Mouse (Mus musculus): ENCODE data around the gene Gm20388. TPM values are rescaled to one million over a fixed set of nuclear protein-coding genes. Genes with fewer than 3 reads are reported as not detected.

Gene Gm20388
- polyA plus RNA-seq, 1 experiment from 2014 or later = not detected

DNA sequence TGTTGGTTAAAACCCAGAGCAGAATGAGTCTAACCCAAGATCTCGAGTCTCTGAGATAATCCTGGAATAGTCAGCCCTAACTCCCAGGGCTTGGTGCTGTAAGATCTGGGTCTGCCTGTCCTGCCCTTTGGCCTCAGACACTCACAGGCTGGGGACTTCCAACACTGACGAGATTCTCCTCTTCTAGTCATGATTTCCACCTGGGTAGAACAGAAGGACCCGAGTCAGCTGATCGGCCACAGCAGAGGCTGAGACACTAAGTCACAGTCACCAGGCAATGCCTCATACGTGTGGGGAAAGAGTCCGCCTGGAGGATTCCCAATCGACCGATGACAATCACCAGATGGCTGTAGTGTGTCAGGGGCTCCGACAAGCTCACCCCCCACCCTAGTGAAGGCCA, 3785.5 kb downstream of the Gm20388 start:
- no peak for ATAC-seq
- no peak overlapping the region for H3K4me3 ChIP-seq

DNA sequence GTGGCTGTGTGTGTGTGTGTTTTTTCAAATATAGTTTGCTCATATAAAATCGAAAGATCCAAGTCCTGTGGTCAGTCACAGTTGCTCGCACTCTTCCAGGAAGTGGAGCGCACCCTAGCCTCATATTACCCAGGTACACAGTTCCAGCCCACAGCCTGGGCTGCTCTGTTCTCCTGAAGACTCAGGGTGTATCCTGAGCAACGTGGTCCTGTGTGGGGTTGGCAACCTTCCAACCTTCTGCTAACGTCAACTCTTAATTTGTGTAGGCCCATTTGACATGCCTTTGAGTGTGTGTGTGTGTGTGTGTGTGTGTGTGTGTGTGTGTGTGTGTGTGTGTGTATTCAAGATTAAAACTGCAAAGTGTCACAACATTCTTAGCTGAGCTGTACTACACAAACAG, 3786.7 kb downstream of the Gm20388 start:
- no peak overlapping the region for H3K4me3 ChIP-seq
- no peak overlapping the region for H3K4me2 ChIP-seq
- ATAC-seq = no peak
- H3K36me3 ChIP-seq = no peaks in the 10 kb centered on the region
- H3K4me1 ChIP-seq = peaks cover 4% of the 10 kb centered on the region
- WGBS (ENCODE audit: insufficient replicate concordance) = 56% methylated on average over 5 of the region's 5 CpGs
- H3K27me3 ChIP-seq (replicated peaks) = peaks cover 39% of the 10 kb centered on the region
- H3K9me3 ChIP-seq (replicated peaks) = no peaks in the 10 kb centered on the region
- H3K27ac ChIP-seq = no peak overlapping the region
- H3K9ac ChIP-seq = no peak overlapping the region

More for the DNA sequence above, 3785.5 kb downstream of the Gm20388 start:
- WGBS (ENCODE audit: insufficient replicate concordance) = 46% methylated on average over 9 of the region's 9 CpGs
- H3K36me3 ChIP-seq = no peaks in the 10 kb centered on the region
- no peak overlapping the region for H3K9ac ChIP-seq
- peaks cover 45% of the 10 kb centered on the region for H3K27me3 ChIP-seq (replicated peaks)
- H3K4me2 ChIP-seq = no peak overlapping the region
- H3K9me3 ChIP-seq (replicated peaks) = no peaks in the 10 kb centered on the region
- H3K27ac ChIP-seq = no peak overlapping the region
- H3K4me1 ChIP-seq = no peaks in the 10 kb centered on the region

- Histone ChIP-seq H3K9me3 (replicated peaks) (no peaks in the 10 kb centered on the region), H3K27me3 (replicated peaks) (peaks cover 27% of the 10 kb centered on the region), H3K4me1 (peaks cover 6% of the 10 kb centered on the region), H3K4me2 (no peak overlapping the region), H3K4me3 (no peak overlapping the region), H3K9ac (no peak overlapping the region), H3K36me3 (no peaks in the 10 kb centered on the region), H3K27ac (no peak overlapping the region)
- ATAC-seq = no peak
- WGBS (ENCODE audit: insufficient replicate concordance) = 70% methylated on average over 12 of the region's 12 CpGs
Observed at GRCm38 (mm10) chr8:123700399-123701070, 3789.9 kb downstream of the Gm20388 start.

GRCm38 (mm10) chr8:123701952-123702587, 3791.4 kb downstream of the Gm20388 start:
- 53% methylated on average over 15 of the region's 15 CpGs for WGBS (ENCODE audit: insufficient replicate concordance)
- no peaks in the 10 kb centered on the region for H3K36me3 ChIP-seq
- no peak overlapping the region for H3K4me2 ChIP-seq
- peaks cover 6% of the 10 kb centered on the region for H3K4me1 ChIP-seq
- H3K9me3 ChIP-seq (replicated peaks) = no peaks in the 10 kb centered on the region
- no peak overlapping the region; the same call in 1 of the 2 replicates for H3K9ac ChIP-seq
- H3K4me3 ChIP-seq = no peak overlapping the region
- no peak overlapping the region for H3K27ac ChIP-seq
- peak; percentile 57 for ATAC-seq
- peaks cover 24% of the 10 kb centered on the region for H3K27me3 ChIP-seq (replicated peaks)

DNA sequence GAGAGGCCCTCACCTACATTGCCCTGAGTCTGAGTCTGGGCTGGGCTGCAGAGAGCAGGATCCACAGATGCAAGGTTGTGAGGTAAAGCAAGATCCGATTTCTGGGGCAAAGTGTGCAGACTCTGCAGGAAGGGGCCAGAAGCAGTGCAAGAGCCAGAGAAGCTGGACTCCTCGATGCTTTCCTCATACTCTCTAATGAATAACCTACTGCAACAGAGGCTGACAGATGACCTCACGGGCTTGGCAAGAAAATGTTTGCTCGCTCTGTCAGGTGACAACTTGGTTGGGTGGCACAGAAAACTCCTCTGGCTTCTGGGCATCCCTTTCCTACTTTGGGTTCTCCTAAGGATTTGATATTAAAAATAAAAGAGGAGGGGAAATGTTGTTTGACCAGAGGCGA, 3794.7 kb downstream of the Gm20388 start:
- ATAC-seq = no peak
- Histone ChIP-seq H3K27ac (no peak overlapping the region), H3K4me2 (no peak overlapping the region), H3K4me3 (no peak overlapping the region), H3K36me3 (no peaks in the 10 kb centered on the region), H3K4me1 (peaks cover 10% of the 10 kb centered on the region), H3K9ac (no peak overlapping the region), H3K9me3 (replicated peaks) (no peaks in the 10 kb centered on the region), H3K27me3 (replicated peaks) (peaks cover 14% of the 10 kb centered on the region)
- WGBS (ENCODE audit: insufficient replicate concordance) = 60% methylated on average over 5 of the region's 5 CpGs

DNA sequence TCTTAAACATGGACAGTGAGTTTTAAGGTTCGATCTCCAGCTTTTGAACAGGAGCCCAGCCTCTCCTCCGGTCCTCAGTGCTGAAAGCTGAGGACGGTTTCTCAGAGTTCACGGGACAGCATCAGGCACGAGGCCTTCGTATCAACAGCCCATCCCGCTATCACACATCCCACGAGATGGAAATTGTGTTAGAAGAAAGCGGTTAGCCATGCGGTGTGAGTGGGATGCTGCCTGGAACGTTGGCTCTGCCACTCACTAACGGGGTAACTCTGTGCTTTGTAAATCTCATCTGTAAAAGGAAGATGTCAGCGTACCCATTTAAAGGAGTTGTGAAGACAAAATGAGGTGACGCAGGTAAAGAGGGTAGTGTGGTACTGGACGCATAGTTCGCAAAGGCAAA, 3796.5 kb downstream of the Gm20388 start:
- no peak overlapping the region for H3K4me2 ChIP-seq
- H3K9ac ChIP-seq = no peak overlapping the region
- H3K4me3 ChIP-seq = no peak overlapping the region
- ATAC-seq = no peak
- no peaks in the 10 kb centered on the region for H3K9me3 ChIP-seq (replicated peaks)
- H3K36me3 ChIP-seq = no peaks in the 10 kb centered on the region
- peaks cover 15% of the 10 kb centered on the region for H3K27me3 ChIP-seq (replicated peaks)
- no peak overlapping the region for H3K27ac ChIP-seq
- peaks cover 7% of the 10 kb centered on the region for H3K4me1 ChIP-seq
- WGBS (ENCODE audit: insufficient replicate concordance) = 77% methylated on average over 16 of the region's 16 CpGs

- H3K27ac ChIP-seq = no peak overlapping the region
- H3K4me2 ChIP-seq = no peak overlapping the region
- no peak overlapping the region for H3K4me3 ChIP-seq
- H3K9ac ChIP-seq = no peak overlapping the region
- H3K36me3 ChIP-seq = no peaks in the 10 kb centered on the region
- H3K4me1 ChIP-seq = peaks cover 3% of the 10 kb centered on the region; the same call in 1 of the 2 replicates
- no peaks in the 10 kb centered on the region for H3K9me3 ChIP-seq (replicated peaks)
- 58% methylated on average over 8 of the region's 8 CpGs for WGBS (ENCODE audit: insufficient replicate concordance)
- no peak for ATAC-seq
- peaks cover 15% of the 10 kb centered on the region for H3K27me3 ChIP-seq (replicated peaks)
Observed at GRCm38 (mm10) chr8:123708729-123709128, 3798.1 kb downstream of the Gm20388 start.

- 67% methylated on average over 5 of the region's 5 CpGs for WGBS (ENCODE audit: insufficient replicate concordance)
- H3K9ac ChIP-seq = no peak overlapping the region
- H3K9me3 ChIP-seq (replicated peaks) = no peaks in the 10 kb centered on the region
- peaks cover 3% of the 10 kb centered on the region; the same call in 1 of the 2 replicates for H3K4me1 ChIP-seq
- H3K4me2 ChIP-seq = no peak overlapping the region
- ATAC-seq = no peak
- H3K4me3 ChIP-seq = no peak overlapping the region
- H3K36me3 ChIP-seq = no peaks in the 10 kb centered on the region
- H3K27me3 ChIP-seq (replicated peaks) = peaks cover 21% of the 10 kb centered on the region
- no peak overlapping the region for H3K27ac ChIP-seq
Observed at GRCm38 (mm10) chr8:123710335-123710734, 3799.7 kb downstream of the Gm20388 start.

- Histone ChIP-seq H3K9ac (no peak overlapping the region), H3K4me2 (no peak overlapping the region), H3K27ac (no peak overlapping the region), H3K9me3 (replicated peaks) (no peaks in the 10 kb centered on the region), H3K27me3 (replicated peaks) (peaks cover 28% of the 10 kb centered on the region; the same call in 1 of the 2 replicates), H3K4me1 (peaks cover 34% of the 10 kb centered on the region), H3K36me3 (no peaks in the 10 kb centered on the region), H3K4me3 (no peak overlapping the region)
- WGBS (ENCODE audit: insufficient replicate concordance) = 86% methylated on average over 5 of the region's 5 CpGs
- ATAC-seq = no peak
Observed at GRCm38 (mm10) chr8:123714451-123714850, 3803.8 kb downstream of the Gm20388 start.

DNA sequence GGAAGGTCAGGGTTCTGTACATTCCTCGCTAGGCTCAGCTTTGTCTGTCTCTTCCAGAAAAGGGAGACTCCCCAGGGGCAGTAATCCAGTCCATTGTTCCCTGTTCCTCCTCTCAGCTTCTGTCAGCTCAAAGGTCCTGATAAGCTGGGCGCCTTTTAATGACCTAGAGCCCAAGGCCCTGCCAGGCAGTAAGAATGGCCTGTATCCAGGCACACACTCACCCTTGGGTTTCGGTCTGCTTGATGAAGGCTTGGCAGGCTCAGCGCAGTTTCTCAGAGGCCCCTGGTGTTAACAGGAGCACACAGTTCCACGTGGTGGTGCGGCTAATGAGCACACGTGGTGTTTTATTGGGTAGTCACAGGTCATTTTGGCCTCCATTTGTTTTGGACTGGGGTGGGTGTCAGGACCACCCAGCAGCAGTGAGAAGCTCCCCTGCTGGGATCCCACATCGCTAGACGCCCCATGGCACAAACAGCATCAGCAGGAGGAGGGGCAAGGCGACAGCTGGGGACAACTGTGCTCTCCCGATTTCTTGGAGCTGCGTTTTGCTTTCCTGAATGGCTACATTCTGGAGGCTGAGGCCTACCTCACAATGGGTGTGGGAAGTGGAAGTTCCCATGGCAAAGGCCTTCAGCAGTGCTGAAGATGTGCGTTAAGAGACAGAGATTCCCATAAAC, 3805.4 kb downstream of the Gm20388 start:
- no peak overlapping the region for H3K27ac ChIP-seq
- no peak overlapping the region for H3K4me2 ChIP-seq
- peaks cover 47% of the 10 kb centered on the region for H3K4me1 ChIP-seq
- peaks cover 30% of the 10 kb centered on the region; the same call in 1 of the 2 replicates for H3K27me3 ChIP-seq (replicated peaks)
- no peak overlapping the region for H3K4me3 ChIP-seq
- H3K36me3 ChIP-seq = no peaks in the 10 kb centered on the region
- no peaks in the 10 kb centered on the region for H3K9me3 ChIP-seq (replicated peaks)
- no peak for ATAC-seq
- no peak overlapping the region for H3K9ac ChIP-seq
- WGBS (ENCODE audit: insufficient replicate concordance) = 62% methylated on average over 13 of the region's 13 CpGs

GRCm38 (mm10) chr8:123717104-123717503, 3806.5 kb downstream of the Gm20388 start:
- no peak for ATAC-seq
- Histone ChIP-seq H3K9ac (no peak overlapping the region), H3K27ac (0 out of 2 replicates have a peak overlapping the region, but pooled peaks have one; percentile 41)

More at GRCm38 (mm10) chr8:123717104-123717503, 3806.5 kb downstream of the Gm20388 start:
- Histone ChIP-seq H3K9me3 (replicated peaks) (no peaks in the 10 kb centered on the region), H3K36me3 (no peaks in the 10 kb centered on the region), H3K4me2 (no peak overlapping the region), H3K4me3 (no peak overlapping the region), H3K4me1 (peaks cover 58% of the 10 kb centered on the region), H3K27me3 (replicated peaks) (peaks cover 25% of the 10 kb centered on the region; the same call in 1 of the 2 replicates)
- 40% methylated on average over 2 of the region's 2 CpGs for WGBS (ENCODE audit: insufficient replicate concordance)

Measured in liver, embryonic 12.5 days (tissue).